Mouse (Mus musculus): ENCODE results near the gene Ccdc60. TPM values are rescaled to one million over a fixed set of nuclear protein-coding genes. Genes with fewer than 3 reads are reported as not detected.

Ccdc60 gene
- polyA plus RNA-seq, 1 experiment: not detected

DNA sequence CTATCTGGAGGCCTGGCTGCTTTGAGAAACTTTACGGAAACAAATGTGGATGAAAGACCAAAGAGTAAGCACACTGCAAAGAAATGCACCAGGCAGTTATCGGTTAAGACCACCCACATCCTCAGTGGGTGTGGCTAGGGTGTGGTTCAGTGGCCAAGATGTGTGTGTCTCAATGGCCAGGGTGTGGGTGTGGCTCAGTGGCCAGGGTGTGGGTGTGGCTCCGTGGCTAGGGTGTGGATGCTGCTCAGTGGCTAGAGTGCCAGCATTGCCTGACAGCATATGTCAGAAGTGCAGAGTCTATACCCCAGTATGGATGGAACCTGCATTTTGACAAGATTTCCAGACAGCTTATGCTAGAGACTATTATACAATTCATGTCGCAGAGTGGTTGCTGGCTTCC lies 34.9 kb downstream of the Ccdc60 start:
- TF ChIP-seq GATA1 (IDR thresholded peaks at IDR 0.05; ENCODE audit: low read length) (no peak), TAL1 (IDR thresholded peaks at IDR 0.05; ENCODE audit: low read length) (no peak)
- Histone ChIP-seq H3K36me3 (ENCODE audit: control insufficient read depth) (no peaks in the 10 kb centered on the region), H3K4me1 (ENCODE audit: control insufficient read depth) (peaks cover 11% of the 10 kb centered on the region), H3K27me3 (ENCODE audit: control insufficient read depth) (no peaks in the 10 kb centered on the region), H3K9me3 (ENCODE audit: control insufficient read depth, low read length) (peaks cover 22% of the 10 kb centered on the region), H3K4me3 (replicated peaks) (no peak overlapping the region)

DNA sequence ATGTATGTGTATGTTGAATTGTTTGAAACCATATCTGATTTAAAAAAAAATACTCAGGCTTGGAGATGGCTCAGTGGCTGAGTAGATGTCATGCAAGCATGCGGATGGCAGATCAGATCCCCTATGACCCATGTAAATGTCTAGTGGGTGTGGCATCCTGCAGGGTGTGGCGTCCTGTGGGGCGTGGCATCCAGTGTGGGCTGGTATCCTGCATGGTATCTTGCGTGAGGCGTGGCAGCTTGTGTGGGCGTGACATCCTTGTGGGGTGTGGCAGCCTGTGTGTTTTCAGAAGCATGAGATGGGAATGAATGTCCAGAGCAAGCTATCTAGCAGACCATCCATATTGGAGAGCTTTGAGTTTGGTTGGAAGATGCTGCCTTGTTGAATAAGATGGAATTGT lies 36.6 kb downstream of the Ccdc60 start:
- Histone ChIP-seq H3K9me3 (ENCODE audit: control insufficient read depth, low read length) (peaks cover 22% of the 10 kb centered on the region), H3K36me3 (ENCODE audit: control insufficient read depth) (no peaks in the 10 kb centered on the region), H3K4me3 (replicated peaks) (no peak overlapping the region), H3K27me3 (ENCODE audit: control insufficient read depth) (no peaks in the 10 kb centered on the region), H3K4me1 (ENCODE audit: control insufficient read depth) (peaks cover 11% of the 10 kb centered on the region)
- TF ChIP-seq GATA1 (IDR thresholded peaks at IDR 0.05; ENCODE audit: low read length) (no peak), TAL1 (IDR thresholded peaks at IDR 0.05; ENCODE audit: low read length) (no peak)

DNA sequence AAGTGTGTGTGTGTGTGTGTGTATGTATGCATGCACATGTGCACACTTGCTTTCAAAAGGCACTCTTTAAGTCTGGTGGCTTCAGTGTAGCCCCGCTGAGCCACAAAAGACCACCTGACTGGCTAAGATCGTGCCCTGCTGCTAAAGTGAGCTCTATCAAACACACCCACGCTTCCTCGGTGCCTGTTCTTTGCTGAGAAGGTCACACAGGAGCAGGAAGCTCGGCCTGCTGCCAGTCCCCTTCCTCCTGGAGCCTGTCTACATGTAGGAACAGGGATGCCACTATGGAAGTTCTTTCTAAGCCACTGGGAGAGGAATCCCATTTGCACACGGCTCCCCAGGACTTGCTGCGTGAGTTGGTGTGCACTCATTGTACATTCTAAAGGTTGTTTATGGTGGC lies 42.1 kb downstream of the Ccdc60 start:
- Histone ChIP-seq H3K4me3 (replicated peaks) (no peak overlapping the region), H3K9me3 (ENCODE audit: control insufficient read depth, low read length) (peaks cover 13% of the 10 kb centered on the region), H3K27me3 (ENCODE audit: control insufficient read depth) (no peaks in the 10 kb centered on the region), H3K4me1 (ENCODE audit: control insufficient read depth) (no peaks in the 10 kb centered on the region), H3K36me3 (ENCODE audit: control insufficient read depth) (no peaks in the 10 kb centered on the region)
- TF ChIP-seq GATA1 (IDR thresholded peaks at IDR 0.05; ENCODE audit: low read length): no peak
- TF ChIP-seq TAL1 (IDR thresholded peaks at IDR 0.05; ENCODE audit: low read length): no peak

DNA sequence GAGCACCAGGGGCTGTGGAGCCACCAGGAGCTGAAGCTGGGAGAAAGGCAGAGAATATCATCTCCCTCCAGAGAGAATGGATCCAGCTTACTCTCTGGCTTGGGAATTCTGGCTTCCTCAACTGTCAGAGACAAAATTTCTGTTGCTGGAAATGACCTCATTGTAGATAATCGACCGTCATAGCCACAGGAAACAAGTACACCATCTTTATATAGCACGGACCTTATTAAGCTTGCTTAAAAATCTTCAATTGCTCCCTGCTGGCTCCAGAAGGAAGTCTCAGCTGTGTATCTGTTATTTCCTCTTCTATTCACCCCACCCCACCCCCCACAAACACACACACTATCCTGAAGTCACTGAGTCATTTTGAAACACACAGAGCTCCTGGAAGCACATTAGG lies 44.3 kb downstream of the Ccdc60 start:
- H3K4me1 ChIP-seq (ENCODE audit: control insufficient read depth): no peaks in the 10 kb centered on the region
- no peak overlapping the region for H3K4me3 ChIP-seq (replicated peaks)
- TF ChIP-seq TAL1 (IDR thresholded peaks at IDR 0.05; ENCODE audit: low read length) (no peak), GATA1 (IDR thresholded peaks at IDR 0.05; ENCODE audit: low read length) (no peak)
- H3K9me3 ChIP-seq (ENCODE audit: control insufficient read depth, low read length): peaks cover 14% of the 10 kb centered on the region
- no peaks in the 10 kb centered on the region for H3K36me3 ChIP-seq (ENCODE audit: control insufficient read depth)
- no peaks in the 10 kb centered on the region for H3K27me3 ChIP-seq (ENCODE audit: control insufficient read depth)

DNA sequence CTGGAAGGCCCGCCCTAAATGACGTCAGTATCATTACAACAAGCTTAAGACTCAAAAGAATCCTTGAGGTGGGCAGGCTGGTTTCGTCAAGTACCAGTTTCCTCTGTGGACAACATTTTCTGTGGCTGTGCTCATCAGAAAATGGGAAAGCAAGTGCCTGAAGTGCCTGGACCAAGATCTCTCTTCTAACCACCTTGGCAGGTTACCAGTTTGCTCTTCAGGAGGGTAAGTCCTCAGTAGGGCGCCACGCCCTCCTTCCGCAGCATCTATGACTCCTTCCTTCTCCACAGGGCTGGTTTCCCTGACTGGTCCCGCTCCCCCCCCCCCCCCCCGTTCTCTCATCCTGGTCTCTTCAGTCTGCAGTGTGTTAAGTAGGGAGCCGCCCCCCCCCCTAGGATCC lies 45.2 kb downstream of the Ccdc60 start:
- Histone ChIP-seq H3K27me3 (ENCODE audit: control insufficient read depth) (no peaks in the 10 kb centered on the region), H3K36me3 (ENCODE audit: control insufficient read depth) (no peaks in the 10 kb centered on the region), H3K4me1 (ENCODE audit: control insufficient read depth) (no peaks in the 10 kb centered on the region), H3K4me3 (replicated peaks) (no peak overlapping the region), H3K9me3 (ENCODE audit: control insufficient read depth, low read length) (peaks cover 14% of the 10 kb centered on the region)
- TF ChIP-seq GATA1 (IDR thresholded peaks at IDR 0.05; ENCODE audit: low read length): no peak
- TF ChIP-seq TAL1 (IDR thresholded peaks at IDR 0.05; ENCODE audit: low read length): no peak

DNA sequence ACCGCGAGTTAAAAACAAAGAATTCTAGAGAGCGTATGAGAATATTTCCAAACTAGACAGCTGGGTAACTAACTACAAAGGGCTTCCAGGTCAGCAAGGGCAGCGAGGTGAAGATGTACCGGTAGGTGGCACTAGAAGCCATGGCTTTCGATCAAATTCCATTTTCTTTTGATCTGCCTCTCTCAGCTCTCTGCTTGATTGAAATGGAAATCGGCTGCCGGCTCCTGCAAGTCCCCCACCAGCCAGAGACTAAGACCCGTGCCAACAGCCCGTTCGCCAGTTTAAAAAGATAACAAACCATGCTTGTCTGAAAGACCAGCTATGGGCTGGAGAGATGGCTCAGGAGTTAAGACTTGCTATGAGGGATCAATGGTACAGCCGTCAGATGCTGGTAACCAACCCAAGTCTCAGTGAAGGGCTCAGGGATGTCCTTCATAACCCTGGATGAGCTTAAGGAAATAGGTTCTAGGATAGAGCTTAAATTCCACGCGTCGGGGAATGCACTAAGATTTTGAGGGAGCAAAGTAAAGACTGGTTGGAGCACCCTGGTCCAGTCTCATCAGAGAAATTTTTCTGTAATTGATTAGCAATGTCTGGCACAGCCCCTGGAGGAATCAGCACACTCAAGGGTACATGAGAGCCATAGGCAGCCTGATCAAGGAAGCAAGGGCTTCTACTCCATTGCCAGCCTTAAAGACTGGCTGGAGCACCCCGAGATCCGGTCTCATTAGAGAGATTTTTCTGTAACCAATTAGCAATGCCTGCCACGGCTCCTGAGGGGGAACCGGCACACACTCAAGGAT lies 56.7 kb downstream of the Ccdc60 start:
- no peaks in the 10 kb centered on the region for H3K36me3 ChIP-seq (ENCODE audit: control insufficient read depth)
- H3K27me3 ChIP-seq (ENCODE audit: control insufficient read depth): no peaks in the 10 kb centered on the region
- no peak overlapping the region for H3K4me3 ChIP-seq (replicated peaks)
- no peaks in the 10 kb centered on the region; the same call in 1 of the 2 replicates for H3K9me3 ChIP-seq (ENCODE audit: control insufficient read depth, low read length)
- TF ChIP-seq GATA1 (IDR thresholded peaks at IDR 0.05; ENCODE audit: low read length) (no peak), TAL1 (IDR thresholded peaks at IDR 0.05; ENCODE audit: low read length) (no peak)
- no peaks in the 10 kb centered on the region for H3K4me1 ChIP-seq (ENCODE audit: control insufficient read depth)

DNA sequence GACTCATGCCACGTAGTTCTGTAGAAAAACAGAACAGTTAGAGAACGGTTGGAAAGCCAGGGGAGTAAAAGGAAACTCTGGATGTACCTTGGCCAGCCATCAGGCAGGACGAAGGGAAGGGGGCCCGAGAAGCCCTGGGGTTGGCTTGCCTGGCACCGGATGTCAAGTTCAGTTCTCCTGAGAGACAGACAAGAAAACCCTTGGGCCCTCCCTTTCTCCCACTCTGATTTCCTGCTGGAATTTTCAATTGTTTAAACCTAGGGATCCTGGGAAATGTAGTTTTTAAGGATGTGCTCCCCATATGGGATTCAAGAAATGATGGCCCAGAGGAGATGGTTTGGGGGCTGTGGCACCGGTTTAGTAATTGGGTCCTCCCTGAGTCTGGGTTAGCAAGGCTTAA lies 60.4 kb downstream of the Ccdc60 start:
- Histone ChIP-seq H3K4me1 (ENCODE audit: control insufficient read depth) (no peaks in the 10 kb centered on the region), H3K9me3 (ENCODE audit: control insufficient read depth, low read length) (no peaks in the 10 kb centered on the region), H3K27me3 (ENCODE audit: control insufficient read depth) (no peaks in the 10 kb centered on the region), H3K4me3 (replicated peaks) (no peak overlapping the region), H3K36me3 (ENCODE audit: control insufficient read depth) (no peaks in the 10 kb centered on the region)
- TF ChIP-seq TAL1 (IDR thresholded peaks at IDR 0.05; ENCODE audit: low read length) (no peak), GATA1 (IDR thresholded peaks at IDR 0.05; ENCODE audit: low read length) (no peak)

DNA sequence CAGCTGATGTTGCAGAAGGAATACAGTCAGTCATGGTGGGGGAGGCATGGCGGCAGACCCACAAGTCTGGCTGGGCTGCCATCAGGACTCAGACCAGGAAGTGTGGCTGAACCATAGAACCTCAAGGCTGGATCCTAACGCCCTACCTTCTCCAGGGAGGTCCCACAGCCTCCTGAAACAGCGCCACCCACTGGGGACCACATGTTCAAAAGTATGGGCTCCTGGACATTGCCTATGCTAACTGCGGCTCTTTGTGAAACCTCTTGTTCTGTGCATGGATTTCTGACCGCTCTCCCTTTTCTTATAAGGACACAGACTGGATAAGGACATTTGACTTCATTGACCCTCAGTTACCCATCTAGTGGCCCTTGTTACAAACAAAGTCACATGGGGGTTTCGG lies 64.8 kb downstream of the Ccdc60 start:
- no peaks in the 10 kb centered on the region for H3K27me3 ChIP-seq (ENCODE audit: control insufficient read depth)
- TF ChIP-seq TAL1 (IDR thresholded peaks at IDR 0.05; ENCODE audit: low read length) (no peak), GATA1 (IDR thresholded peaks at IDR 0.05; ENCODE audit: low read length) (no peak)

DNA sequence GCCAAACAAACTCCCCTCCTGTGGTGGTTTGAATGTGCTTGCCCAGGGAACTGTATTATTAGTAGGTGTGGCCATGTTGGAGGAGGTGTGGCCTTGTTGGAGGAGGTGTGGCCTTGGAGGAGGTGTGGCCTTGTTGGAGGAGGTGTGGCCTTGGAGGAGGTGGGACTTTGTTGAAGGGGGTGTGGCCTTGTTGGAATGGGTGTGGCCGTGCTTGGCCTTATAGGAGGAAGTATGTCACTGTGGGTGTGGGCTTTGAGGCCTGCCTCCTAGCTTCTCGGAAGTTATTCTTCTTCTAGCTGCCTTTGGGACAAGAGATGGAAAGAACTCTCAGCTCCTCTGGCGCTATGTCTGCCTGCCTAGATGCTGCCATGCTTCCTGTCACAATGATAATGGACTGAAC lies 66.9 kb downstream of the Ccdc60 start:
- Histone ChIP-seq H3K27me3 (ENCODE audit: control insufficient read depth) (no peaks in the 10 kb centered on the region), H3K36me3 (ENCODE audit: control insufficient read depth) (no peaks in the 10 kb centered on the region), H3K4me3 (replicated peaks) (no peak overlapping the region), H3K9me3 (ENCODE audit: control insufficient read depth, low read length) (peaks cover 6% of the 10 kb centered on the region), H3K4me1 (ENCODE audit: control insufficient read depth) (no peaks in the 10 kb centered on the region)
- TF ChIP-seq GATA1 (IDR thresholded peaks at IDR 0.05; ENCODE audit: low read length) (no peak), TAL1 (IDR thresholded peaks at IDR 0.05; ENCODE audit: low read length) (no peak)

More for the DNA sequence above, 64.8 kb downstream of the Ccdc60 start:
- Histone ChIP-seq H3K4me3 (replicated peaks) (no peak overlapping the region), H3K36me3 (ENCODE audit: control insufficient read depth) (no peaks in the 10 kb centered on the region), H3K9me3 (ENCODE audit: control insufficient read depth, low read length) (peaks cover 6% of the 10 kb centered on the region), H3K4me1 (ENCODE audit: control insufficient read depth) (no peaks in the 10 kb centered on the region)

Data from erythroblast, embryonic 14.5 days (primary cell).